Mouse (Mus musculus): Measurements from ENCODE around the gene 1700001F09Rik.
"Not testable (repeated sequence)": the region's sequence is repeated elsewhere in the genome, so short reads cannot be mapped to it uniquely, and the experiment has no call there.

1700001F09Rik gene

DNA sequence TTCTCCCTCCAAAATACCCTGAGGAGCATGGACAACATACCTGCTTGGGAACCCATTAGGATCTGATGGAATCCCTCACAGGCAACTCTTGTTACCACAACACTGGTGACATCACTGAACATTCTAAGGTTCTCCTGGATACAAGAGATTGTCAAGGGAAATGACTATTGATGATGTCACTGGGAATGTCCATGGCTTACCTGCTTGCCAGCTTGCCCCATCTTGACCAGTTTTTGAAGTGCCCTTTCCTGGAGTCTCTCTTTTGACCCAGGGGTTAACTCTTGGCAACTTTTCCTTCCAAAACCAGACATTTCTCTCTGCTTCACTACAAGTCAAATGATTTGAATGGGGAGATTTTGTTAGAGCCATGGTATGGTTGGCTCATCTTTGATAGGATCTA, at the start of gene 1700001F09Rik:
Gene 1700001F09Rik (minus strand): TSS at position 101 of the 400 bp plus-strand sequence.
- in situ Hi-C loops (cut with MseI, MboI) = not testable (repeated sequence)

DNA sequence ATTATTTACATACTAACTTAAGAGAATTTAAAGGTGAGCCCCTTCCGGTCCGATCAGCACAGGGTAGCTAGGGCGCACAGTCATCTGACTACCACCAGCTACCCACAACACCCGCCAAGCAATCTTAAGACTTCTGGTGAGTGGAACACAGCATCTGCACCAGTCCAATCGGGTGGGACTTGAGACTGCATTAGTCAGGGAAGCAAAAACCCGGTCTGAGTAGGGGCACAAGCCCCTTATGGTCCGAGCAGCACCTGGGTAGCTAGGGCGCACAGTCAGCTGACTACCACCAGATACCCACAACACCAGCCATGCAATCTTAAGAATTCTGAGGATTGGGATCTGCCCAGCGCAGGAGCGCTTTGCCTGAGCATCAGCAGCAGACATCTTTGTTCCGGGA, 14.1 kb upstream of the 1700001F09Rik start:
- in situ Hi-C loops (cut with MseI, MboI) = not testable (repeated sequence)

DNA sequence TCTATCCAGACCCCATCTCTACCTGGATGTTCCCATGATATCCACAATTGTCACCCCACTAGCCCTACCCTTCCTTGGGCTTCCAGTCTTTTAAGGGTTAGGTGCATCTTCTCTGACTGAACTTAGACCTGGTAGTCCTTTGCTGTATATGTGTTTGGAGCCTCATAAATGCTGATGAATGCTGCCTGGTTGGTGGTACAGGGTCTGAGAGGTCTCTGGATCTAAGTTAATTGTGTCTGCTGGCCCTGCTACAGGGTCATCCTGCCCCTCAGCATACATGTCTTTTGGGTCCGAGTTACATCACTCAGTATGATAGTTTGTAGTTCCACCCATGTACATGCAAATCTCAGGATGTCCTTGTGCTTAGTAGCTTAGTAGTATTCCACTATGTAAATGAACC, 11.6 kb upstream of the 1700001F09Rik start:
- in situ Hi-C loops (cut with MseI, MboI) = not testable (repeated sequence)

DNA sequence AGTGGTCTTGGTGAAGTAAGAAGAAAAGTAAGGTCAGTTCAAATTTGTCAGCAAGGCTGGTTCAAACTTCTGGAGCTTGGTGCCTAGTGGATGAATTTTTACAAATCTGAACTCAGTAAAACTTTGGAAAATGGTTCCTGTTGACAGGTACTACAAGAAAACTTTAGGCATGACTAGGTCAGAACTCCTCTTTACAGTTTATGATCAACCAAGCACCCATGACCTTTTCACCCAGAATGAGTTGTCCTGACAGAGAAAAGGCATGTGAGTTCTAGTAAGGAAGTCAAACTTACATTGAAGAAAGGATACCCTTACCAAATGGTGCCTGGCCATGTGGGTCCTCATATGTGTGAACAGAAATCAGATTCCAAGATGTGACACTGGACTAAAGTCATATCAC, 9.9 kb upstream of the 1700001F09Rik start:
- in situ Hi-C loops (cut with MseI, MboI) = not testable (repeated sequence)

DNA sequence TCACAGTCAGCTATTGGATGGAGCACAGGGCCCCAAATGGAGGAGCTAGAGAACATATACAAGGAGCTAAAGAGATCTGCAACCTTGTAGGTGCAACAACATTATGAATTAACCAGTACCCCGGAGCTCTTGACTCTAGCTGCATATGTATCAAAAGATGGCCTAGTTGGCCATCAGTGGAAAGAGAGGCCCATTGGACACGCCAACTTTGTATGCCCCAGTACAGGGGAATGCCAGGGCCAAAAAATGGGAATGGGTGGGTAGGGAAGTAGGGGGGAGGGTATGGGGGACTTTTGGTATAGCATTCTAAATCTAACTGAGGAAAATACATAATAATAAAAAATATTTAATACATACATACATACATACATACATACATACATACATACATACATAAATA, 5.3 kb upstream of the 1700001F09Rik start:
- in situ Hi-C loops (cut with MseI, MboI) = not testable (repeated sequence)

DNA sequence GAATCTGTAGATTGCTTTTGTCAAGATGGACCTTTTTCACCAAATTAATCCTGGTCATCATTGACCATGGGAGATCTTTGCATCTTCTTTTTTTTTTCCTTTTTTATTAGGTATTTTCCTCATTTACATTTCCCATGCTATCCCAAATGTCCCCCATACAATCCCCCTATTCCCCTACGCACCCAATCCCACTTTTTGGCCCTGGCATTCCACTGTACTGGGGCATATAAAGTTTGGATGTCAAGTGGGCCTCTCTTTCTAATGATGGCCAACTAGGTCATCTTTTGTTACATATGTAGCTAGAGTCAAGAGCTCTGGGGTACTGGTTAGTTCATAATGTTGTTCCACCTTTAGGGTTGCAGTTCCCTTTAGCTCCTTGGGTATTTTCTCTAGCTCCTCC, 10.0 kb downstream of the 1700001F09Rik start:
- in situ Hi-C loops (cut with MseI, MboI) = not testable (repeated sequence)

DNA sequence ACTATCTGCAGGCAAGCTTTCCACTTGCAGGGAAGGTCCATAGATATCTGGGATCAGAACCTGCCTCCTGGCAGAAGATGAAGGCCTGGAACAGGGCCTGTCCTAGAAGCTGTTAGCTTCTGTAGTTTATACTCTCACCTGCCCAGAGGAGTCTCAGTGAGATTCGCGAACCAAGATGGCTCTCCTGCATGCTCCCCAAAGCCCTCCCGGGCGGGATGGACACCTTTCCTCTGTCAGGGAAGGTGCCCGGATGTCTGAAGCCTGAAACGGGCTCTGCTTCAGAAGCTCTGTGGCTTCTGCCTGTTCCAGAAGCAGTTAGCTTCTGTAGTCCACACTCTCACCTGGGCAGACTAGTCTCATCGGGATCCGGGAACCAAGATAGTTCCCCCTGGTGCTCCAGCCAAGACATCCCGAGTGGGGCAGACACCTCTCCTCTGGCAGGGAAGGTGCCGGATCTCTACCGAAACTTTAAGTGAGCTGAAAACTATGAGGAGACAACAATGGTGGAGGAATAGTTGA, 16.2 kb downstream of the 1700001F09Rik start:
- in situ Hi-C loops (cut with MseI, MboI) = not testable (repeated sequence)

DNA sequence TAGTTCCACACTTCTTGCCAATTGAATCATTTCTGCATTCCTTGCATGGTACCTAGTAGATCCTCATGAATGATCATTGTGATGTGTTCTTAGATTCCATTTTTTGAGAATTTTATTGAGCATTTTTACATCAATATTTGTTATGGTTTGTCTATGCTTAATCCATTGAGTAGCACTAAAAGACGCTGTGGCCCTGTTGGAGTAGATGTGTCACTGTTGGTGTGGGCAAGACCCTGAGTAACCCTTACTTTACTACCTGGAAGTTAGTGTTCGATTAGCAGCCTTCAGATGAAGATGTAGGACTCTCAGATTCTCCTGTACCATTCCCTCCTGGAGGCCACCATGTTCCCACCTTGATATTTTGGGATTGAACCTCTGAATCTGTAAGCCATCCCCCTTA, 19.0 kb downstream of the 1700001F09Rik start:
- in situ Hi-C loops (cut with MseI, MboI) = not testable (repeated sequence)

DNA sequence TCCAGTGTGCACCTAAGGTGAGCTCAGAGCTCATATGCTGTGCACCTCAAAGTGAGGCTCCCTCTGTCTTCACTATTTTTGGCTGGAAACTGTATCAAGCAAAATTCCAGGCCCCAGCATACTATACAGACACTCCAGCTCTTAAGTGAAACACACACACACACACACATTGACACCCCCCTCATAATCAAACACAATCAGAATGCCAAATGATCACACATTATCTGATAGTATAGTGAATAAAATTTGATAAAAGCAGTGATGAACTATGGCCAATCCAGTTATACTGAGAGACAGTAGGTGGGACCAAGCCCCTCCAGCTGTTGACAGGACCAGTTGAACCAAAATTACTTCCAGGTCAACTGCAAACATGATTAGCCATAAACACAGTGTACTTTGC, 28.1 kb downstream of the 1700001F09Rik start:
- in situ Hi-C loops (cut with MseI, MboI) = not testable (repeated sequence)

DNA sequence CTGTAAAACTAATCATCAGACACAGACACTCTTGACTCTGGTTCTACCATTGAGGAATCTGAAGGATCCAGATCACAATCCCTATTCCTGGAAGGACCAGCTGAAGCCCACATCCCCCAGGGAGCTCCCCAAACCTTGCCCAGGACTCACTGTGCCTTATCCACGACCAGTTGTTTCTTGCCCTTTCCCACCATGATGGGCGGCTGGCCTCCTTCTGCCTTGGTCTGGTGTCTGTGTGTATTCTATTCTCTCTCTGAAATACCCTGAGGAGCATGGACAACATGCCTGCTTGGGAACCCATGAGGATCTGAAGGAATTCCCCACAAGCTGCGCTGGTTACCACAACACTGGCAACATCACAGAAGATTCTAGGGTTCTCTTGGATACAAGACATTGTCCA, 54.1 kb downstream of the 1700001F09Rik start, which contains the start of gene Gm8127:
Gene Gm8127 (minus strand): TSS at position 330 of the 400 bp plus-strand sequence.
- in situ Hi-C loops (cut with MseI, MboI) = not testable (repeated sequence)
